Mouse (Mus musculus): ENCODE results near the gene Gm37240.

Gm37240 gene

DNA sequence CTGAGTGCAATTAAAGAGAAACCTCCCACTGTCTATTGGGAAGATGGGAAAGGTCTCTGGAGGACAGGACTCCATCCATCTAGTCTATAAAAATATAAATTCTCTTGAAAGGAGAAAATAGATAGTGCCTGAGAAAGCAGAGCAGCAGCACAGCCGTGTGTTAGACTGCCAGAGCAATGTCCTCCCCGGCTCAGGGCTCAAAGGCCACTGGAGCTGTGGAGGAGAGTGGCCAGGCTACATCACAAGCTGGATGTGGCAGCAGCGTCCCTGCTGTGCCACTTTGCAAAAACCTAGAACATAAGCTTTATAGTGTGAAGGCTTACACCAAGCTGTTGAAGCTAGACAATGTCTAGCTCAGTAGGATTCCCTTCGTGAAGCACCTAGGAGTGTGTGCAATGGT lies 138.0 kb downstream of the Gm37240 start:
- no peak for DNase-seq (ENCODE audit: low spot score in 2 of 2)

DNA sequence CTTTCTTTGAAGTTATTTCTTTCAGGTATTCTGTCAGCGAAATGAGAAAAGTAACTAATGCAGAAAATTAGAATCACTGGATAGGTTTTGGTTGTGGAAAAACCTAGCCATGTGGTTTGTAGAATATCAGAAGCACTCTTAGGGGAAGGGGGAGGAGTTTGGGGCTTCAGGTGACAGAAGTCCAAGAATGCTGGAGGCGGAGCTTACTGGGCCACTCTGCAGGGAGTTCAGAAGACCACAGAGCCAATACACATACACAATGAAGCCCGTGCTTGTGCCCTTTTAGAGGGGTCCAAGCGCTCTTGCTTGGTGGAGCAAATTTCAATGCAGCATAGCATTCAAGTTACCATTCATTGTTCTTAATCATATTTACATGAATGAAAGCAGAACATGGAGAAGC lies 138.5 kb downstream of the Gm37240 start:
- DNase-seq (ENCODE audit: low spot score in 2 of 2) = no peak

DNA sequence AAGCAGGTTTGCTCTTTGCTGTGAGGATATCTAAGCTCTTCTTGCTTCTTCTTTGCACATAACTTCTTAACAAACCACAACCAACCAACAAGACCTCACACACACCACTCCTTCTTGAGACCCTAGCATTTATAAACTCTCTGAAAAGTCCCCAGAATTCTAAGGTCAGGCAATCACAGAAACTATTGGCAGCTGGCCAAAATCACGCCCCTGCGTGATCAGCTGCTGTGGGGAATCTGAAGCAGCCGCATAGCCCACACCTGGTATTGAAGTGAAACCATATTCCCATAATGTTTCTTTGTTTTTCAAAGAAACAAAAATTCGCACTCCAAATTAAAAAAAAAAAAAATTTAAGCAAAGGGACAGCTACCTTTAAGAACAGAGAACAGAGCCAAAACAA lies 141.2 kb downstream of the Gm37240 start:
- no peak for DNase-seq (ENCODE audit: low spot score in 2 of 2)

DNA sequence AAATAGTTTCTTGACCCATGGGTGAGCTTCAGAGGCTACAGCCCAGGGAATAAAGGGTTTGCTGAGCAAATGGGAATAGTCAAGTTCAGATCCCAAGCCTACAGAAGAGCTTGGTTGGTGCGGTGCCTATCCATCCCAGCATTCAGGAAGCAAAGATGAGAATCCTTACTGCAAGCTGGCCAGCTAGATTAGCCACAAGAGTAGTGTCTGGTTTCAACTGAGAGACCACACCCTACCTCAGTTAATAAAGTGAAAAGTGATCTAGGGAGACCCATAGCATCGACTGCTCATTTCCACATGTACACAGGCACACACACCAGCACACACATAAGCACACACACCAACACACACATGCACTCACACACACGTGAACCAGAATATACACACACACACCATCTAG lies 145.6 kb downstream of the Gm37240 start:
- DNase-seq (ENCODE audit: low spot score in 2 of 2) = no peak

DNA sequence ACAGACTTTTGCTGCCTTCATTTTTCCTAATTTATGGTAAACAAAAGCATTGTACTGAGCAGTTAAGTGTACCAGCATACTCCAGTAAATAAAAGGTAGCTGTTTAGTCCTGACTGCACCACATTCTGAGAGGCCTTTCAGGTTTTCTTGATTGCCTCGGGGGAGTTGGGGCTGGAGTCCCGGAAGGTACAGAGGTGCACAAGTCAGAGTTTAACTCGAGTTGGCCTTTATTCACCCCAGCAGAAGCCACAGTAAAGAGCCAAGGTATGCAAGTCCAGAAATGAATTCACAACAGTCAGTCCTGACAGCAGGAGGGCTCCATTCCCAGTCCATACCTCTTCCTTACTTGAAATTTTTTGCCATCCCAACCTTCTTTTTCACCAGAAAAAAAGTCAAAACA lies 148.7 kb downstream of the Gm37240 start:
- no peak for DNase-seq (ENCODE audit: low spot score in 2 of 2)

DNA sequence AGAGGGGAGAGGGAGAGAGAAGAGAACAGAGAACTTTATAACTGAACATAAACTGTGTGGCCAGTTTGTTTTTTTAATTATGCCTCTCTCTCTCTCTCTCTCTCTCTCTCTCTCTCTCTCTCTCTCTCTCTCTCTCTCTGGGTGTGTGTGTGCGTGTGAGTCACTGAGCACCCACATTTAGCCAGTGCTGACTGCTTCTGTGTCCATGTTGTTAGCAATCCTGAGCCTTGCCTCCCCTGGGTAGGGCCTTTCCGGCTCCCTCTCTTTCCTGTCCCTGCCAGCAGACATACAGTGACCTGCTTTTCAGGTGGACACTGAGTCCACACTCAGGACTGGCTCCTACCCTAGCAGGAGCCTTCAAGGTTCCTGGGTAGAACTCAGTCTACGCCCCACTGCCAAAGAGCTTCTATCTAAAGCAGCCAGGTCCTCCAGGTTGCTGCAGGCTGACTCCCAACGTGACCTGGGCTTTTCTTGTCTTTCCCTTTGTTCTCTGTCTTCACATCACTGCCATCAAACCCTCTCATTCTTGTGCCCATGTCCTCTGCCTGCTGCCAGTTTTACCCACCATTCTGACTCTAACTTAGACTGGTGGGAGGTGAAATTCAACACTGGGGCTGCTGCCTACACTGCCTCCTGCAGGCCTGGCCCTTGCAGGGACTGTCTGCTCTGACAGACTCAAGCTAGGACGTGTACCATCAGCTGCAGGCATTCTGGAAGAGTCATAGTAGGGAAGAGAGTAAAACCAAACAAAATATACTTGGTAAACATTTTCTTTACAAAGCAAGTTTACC lies 153.2 kb downstream of the Gm37240 start:
- DNase-seq (ENCODE audit: low spot score in 2 of 2) = no peak

DNA sequence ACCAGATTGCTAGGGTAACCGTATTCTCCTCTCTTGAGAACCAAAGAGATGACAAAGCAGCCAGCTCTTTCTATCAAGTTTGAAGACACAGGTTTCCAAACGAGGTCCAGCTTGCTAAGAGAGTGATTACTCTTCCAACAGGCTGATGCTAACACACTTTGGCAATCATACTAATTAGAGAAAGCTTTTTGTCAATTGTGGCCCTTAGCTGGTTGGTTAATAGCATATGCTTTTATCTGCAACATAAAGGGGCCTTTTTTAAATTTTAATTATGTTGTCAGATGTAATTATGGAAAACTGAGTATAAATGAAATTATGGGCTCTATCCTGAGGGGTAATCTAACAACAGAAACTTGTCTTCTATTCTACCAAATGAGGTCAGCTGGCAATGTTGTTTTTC lies 160.1 kb downstream of the Gm37240 start:
- no peak for DNase-seq (ENCODE audit: low spot score in 2 of 2)

DNA sequence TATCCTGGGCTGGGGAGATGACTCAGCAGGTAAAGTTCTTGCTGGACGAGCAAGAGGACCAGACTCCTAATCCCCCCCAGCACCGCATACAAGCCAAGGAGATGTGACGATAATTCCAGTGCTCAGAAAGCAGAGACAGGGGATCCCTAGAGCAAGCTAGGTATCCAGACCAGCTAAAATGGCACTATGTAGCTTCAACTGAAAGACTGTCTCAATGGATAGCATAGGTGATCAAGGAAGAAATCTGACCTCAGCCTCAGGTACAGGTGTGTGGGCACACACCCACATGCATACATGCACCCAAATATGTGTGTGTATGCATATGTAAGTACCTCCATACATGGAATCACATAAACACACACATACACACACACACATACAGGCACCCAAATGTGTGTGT lies 161.3 kb downstream of the Gm37240 start:
- no peak for DNase-seq (ENCODE audit: low spot score in 2 of 2)

DNA sequence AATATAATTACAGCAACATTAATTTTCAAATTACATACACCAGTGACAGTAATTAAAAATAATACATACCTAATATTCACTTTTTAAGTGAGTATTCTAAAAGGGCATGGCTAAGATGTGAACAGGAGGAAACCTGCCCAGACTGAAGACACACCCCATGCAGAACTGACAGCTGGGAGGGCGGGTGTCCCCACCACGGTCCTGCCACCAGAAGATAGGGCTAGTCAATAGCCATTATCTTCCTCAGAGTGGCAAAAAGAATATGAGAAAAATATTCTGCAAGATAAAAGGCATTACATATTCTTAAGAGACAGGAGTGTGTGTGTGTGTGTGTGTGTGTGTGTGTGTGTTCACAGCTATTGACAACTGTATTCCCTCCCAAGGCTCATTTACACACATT lies 162.2 kb downstream of the Gm37240 start:
- DNase-seq (ENCODE audit: low spot score in 2 of 2) = no peak

DNA sequence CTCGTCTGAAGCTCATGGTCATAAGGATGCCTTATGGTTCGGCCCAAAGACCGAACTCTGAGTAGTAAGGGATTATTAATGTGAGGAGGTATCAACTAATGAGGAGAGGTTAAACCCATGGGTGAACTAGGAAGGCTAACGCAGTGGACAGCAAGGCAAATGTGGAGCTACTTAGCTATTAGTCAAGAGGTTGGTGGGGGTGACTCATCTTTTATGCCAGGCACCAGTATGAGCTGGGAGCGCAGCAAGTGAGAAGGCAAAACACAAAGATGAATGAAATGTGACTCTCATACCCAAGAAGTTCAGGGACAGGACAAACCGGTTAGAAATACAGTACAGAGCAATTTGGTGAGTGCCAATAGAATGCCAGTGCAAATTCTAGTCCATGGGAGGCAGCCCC lies 164.7 kb downstream of the Gm37240 start:
- DNase-seq (ENCODE audit: low spot score in 2 of 2) = no peak

DNA sequence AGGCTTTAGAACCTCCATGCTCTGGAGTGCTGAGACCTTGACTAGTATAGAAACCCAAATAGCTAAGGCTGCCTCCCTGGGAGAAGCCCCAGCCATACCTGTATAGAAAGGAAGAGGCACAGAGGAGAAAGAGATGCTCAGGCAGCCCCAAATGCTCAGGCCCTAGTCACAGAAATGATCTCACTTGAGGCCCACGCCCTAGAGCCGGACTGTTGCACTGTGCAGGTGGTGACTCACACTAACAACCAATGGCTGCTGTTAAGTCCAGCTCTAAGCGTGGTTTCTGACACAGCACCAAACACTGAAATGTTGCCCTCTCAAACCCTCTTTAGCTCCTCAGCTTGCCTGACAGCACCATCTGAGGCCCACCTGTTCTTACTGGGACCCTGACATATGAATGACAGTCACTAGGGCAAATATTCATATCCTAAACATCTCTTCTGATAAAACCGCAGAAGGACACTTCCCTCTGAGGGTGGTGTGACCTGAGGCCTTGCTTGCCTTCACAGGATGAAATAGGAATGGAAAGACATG lies 171.5 kb downstream of the Gm37240 start:
- DNase-seq (ENCODE audit: low spot score in 2 of 2) = no peak

DNA sequence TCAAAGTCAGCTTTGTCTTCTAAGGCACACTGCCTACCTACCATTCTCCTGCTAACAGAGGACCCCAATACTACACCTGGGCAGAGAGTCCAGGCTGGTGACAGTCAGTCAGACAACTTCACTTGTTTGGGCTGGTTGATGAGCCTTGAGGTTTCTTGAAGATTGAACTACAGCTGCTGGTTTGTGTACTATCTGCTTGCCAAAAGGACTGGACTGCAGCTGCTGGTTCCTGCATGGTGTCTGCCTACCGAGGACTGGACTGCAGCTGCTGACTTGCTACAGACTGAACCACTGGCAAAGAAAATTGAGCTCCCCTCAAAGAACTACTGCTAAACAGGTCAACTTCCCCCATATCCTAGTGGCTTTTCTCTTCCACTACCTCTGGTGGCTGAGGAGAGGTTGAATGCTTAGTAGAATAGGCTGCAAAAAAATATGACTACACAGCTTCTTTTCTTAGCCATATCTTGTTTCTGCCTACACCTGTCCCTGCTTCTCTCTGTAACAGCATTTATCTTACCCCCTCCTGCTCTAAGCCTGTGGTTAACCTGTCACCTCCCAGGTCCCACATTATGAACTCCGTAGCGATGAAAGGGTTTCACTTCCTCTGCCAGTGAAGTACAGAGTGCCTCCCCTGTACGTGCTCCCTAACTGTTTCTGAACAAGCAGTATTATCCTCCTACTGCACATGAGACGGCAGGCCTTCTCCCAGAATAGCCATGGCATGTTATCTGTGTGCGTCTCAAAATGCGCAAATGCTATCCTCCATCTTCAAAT lies 173.2 kb downstream of the Gm37240 start:
- no peak for DNase-seq (ENCODE audit: low spot score in 2 of 2)

DNA sequence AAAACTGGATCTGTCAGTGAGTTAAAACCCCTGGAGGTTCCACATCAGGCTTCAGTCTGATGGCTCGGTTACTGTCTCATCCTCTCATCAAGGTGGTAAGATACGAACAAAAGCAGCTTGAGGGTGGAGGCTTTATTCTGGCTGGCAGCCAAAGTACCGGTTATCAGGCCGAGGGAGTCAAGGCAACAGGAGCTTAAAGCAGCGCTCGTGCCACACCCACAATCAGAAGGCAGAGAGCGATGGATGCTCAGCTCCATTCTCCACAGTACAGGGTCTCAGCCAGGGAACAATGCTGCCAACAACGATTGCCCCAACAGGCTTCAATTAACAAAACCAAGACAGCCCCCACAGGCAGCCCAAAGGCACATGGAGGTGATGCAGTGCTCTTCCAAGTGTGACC lies 176.6 kb downstream of the Gm37240 start:
- no peak for DNase-seq (ENCODE audit: low spot score in 2 of 2)

DNA sequence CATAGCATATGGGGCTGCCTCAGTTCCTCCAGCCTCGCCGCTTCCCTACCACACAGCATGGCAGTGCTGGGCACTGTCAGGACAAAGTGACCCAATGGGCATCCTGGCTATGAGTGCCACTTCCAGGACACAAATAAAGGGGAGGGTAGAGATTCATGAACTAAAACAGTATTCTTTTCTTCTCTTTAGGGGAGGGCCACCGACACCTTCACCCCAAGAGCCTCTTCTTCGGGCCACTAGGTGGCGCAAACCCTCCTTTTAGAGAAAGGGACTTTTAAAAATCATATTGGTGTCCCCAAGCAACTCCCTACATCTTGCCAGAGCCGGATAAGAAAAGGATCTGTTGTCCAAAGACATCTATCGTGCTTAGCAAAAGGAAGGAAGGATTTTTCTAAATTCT lies 179.9 kb downstream of the Gm37240 start:
- no peak for DNase-seq (ENCODE audit: low spot score in 2 of 2)

DNA sequence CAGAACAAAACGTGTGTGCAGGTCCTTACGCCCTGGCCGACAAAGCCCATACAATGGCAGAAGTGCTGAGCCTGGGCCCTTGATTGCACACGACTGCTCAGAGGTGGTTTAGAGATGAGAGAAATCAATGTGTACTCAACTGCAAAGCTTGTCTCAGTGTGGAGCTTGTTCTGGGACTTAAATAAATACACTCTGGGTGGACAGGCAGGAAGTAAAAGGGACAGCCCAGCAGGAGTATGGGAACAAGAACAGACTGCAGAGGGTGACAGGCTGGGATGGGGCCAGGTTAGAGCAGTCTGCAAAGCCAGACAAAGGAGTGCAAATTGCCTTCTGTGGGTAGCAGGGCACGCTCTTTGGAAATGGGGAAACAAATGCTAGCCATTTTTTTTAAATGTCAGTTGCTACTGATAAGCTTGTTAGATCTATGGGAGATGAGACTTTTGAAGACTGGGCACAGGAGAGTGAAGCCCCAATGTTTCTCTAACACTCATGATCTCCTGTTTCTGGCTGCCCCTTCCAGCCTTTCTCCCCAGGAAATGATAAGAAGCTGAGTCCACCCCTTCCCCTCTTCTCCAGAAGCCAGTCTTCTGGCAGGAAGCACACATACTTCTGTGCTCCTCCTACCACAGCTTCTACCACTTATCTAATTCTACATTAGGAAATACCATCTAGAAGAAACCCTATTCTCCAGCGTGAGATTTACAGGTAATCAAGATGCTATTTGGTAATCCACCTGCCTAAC lies 184.0 kb downstream of the Gm37240 start:
- DNase-seq (ENCODE audit: low spot score in 2 of 2) = no peak

DNA sequence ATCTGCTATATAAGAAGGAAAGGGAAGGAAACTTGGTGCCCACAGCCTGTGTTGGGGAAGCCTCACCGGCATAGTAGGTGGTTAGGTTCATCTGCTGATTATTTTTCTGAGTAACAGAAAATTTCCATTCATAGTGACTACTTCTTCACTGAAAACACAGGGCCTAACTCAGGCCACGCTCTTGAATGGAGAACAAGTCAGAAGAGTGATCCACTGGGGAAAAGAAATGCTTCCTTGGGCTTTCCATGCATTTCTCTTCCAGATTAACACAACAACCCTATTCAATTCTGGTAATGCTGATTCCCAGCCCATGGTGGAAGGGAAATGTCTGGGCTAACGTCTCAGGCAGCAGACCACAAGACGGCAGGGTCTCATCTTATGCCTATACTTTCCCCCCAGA lies 188.8 kb downstream of the Gm37240 start:
- no peak for DNase-seq (ENCODE audit: low spot score in 2 of 2)

DNA sequence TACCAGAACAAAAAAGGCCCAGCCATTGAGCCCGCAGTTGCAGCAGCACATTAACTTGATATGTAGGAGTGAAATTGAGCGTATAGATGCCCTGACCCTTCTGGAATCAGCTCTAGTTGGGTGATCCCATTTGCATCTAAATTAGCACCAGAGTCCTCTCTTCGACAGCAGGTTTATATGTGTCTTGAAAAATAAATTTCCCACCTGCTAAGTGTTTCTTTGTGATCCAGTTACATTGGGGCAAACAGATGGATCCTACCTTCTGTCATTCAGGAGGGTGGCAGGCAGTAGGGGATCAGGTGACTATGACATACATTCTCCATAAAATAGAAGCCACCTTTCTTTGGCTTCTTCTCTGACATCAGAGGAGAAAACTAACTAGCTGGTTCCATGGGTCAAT lies 192.3 kb downstream of the Gm37240 start:
- no peak for DNase-seq (ENCODE audit: low spot score in 2 of 2)

DNA sequence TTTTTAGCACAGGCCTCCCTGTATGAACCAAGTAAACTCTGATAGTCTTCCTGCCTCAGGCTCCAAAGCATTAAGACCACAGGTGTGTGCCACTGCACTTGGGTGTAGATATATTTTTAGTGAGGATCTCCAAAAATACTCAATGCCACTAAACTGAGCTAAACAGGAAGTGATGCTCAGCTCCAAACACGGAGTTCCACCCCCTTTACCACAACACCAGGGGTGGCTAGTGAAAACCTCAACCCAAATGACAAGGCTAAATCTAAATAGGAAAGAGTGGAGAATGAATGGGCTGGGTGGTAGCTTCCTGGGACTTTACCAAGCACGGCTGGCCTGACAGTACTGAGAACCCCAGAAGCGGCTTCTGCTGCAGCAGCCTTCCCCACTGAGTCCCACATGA lies 194.3 kb downstream of the Gm37240 start:
- no peak for DNase-seq (ENCODE audit: low spot score in 2 of 2)

DNA sequence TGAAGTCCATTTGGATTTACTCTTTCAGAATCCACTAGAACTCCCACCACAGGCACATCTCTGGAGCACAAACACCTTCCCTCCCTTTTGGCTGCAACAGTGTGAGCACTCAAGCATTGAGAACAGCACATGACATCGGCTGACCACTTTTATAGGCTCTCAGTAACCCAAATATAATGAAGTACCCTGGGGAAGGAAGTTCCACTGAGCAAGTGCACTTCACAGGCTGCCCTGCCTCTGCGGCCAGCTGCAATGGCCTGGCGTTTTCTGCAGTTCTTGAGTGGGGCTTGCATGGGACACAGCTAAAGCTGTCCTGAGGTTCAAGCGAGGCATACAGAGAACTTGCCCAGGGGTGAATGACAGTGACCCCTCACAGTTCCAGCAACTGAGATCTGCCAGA lies 196.2 kb downstream of the Gm37240 start:
- no peak for DNase-seq (ENCODE audit: low spot score in 2 of 2)

DNA sequence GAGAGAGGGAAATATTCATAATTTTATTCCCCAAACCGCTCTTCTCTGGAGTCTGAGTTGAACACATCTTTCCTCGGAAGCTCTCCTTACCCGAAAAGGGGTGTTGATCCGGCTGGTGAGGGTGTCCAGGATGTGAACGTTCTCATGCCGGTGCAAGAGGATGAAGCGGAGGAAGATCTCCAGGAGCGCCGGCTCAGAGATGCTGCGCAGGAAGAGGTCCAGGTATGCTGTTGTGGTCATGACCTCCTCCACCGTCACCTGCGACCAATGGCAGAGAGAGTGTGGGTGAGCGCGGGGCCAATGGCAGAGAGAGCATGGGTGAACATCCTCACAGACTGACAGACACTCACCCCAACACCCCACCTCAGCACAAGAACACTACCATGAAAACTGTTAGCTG lies 199.0 kb downstream of the Gm37240 start:
- no peak for DNase-seq (ENCODE audit: low spot score in 2 of 2)

DNA sequence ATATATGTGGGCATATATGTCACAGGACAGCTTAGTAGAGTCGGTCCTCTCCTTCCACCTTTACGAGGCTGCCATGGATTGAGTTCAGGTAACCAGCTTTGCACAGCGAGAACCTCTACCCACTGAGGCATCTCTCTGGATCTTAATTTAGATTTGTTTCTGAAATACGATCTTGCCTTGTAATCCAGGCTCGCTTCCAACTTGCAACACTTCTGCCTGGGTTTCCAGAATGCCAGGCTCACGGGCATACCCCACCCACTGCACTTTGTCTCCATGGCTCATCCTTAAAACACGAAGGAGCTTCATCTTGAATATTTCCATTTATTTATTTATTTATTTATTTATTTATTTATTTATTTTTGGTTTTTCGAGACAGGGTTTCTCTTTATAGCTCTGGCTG lies 202.0 kb downstream of the Gm37240 start:
- DNase-seq (ENCODE audit: low spot score in 2 of 2) = no peak

DNA sequence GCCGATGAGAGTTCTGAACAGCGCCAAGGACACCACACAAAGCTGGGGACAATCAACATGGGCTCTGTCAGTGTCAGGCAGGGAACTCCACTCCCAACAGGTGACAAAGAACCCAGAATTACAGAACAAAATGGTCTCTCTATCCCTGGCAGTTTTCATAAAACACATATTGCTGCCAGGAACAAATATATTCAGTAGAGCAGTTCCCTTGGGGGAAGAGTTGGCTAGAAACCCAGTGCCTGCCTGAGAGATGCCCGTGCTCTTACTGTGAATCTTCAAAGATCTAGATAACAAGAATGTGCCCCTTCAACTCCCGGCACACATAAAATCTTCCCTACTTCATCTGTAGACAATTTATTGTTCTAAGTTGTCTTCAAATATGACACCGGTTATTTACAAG lies 203.7 kb downstream of the Gm37240 start:
- no peak for DNase-seq (ENCODE audit: low spot score in 2 of 2)

DNA sequence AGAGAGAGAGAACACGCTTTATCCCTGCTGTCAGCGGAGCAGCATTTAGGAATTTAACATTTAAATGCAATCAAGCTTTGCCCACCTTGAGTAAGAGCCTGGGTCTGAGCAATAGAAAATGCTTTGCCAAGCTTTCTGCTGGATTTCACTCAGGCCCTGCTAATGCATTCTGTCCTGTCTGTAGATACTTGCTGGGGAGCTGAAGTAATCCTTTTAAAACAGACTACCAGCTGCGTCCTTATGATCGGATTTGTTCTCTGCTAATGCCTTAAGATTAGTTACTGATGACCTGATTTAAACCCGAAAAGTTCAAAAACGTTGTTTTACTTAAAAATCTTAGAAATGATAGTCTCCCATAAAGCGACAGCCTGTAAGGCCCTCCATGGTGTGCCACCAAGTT lies 206.2 kb downstream of the Gm37240 start:
- no peak for DNase-seq (ENCODE audit: low spot score in 2 of 2)

All from frontal cortex, postnatal 14 days (tissue).